Mouse (Mus musculus) olfactory bulb, adult 2 months (tissue): ENCODE results near the gene Clstn1. TPM values are rescaled to one million over a fixed set of nuclear protein-coding genes. Genes with fewer than 3 reads are reported as not detected.

Source experiments
- H3K27ac ChIP-seq: fragments of 200-500 bp; 2 replicates; pipeline ENCODE4 v1.5.1; 2012; ENCODE audit warnings: low read depth, low read length; ENCODE audit not compliant: insufficient read depth
- H3K4me1 ChIP-seq: fragments of 200-500 bp; 2 replicates; pipeline ENCODE4 v1.6.1; 2012; ENCODE audit warnings: low read length; ENCODE audit not compliant: control insufficient read depth, insufficient read depth
- H3K4me3 ChIP-seq: fragments of 200-500 bp; 2 replicates; pipeline ENCODE4 v1.5.1; 2012; ENCODE audit warnings: mild to moderate bottlenecking, low read depth, low read length, moderate library complexity; ENCODE audit not compliant: insufficient read depth
- CTCF ChIP-seq: fragments of 200-500 bp; IDR thresholded peaks from 2 replicates; pipeline ENCODE4 v1.5.1; 2012; ENCODE audit warnings: low read depth, mild to moderate bottlenecking, low read length, moderate library complexity; ENCODE audit not compliant: insufficient read depth
- POLR2A ChIP-seq: fragments of 200-500 bp; IDR thresholded peaks from 2 replicates; pipeline ENCODE4 v1.6.1; 2012; ENCODE audit warnings: mild to moderate bottlenecking, low read depth, low read length, moderate library complexity; ENCODE audit not compliant: insufficient read depth
- WGBS: fragments of 180-500 bp; shearing (Covaris S2); methylation state at CpG from one replicate; pipeline ENCODE4 v1.1.7; 2018; 5-methylcytosine and 5-hydroxymethylcytosine counted together
- polyA plus RNA-seq: library from polyadenylated mRNA; stranded (reverse); fragments of >200 nt; gene quantifications from 2 replicates; pipeline ENCODE4 v1.2.4, GENCODE M21; 2012; ENCODE audit warnings: low replicate concordance; ENCODE audit not compliant: missing spikeins, insufficient read depth, insufficient read length

The Clstn1 gene
- polyA plus RNA-seq, 1 experiment, result 68.1 TPM

- no peak overlapping the region for H3K27ac ChIP-seq
- WGBS, result 72% methylated on average over 8 of the region's 8 CpGs
- peaks cover 14% of the 10 kb centered on the region for H3K4me1 ChIP-seq
- H3K4me3 ChIP-seq, result no peak overlapping the region
- no peak for TF ChIP-seq POLR2A
- no peak for TF ChIP-seq CTCF
These were observed 105.1 kb downstream of the Clstn1 start for GRCm38 (mm10) chr4:149691368-149691767.

DNA sequence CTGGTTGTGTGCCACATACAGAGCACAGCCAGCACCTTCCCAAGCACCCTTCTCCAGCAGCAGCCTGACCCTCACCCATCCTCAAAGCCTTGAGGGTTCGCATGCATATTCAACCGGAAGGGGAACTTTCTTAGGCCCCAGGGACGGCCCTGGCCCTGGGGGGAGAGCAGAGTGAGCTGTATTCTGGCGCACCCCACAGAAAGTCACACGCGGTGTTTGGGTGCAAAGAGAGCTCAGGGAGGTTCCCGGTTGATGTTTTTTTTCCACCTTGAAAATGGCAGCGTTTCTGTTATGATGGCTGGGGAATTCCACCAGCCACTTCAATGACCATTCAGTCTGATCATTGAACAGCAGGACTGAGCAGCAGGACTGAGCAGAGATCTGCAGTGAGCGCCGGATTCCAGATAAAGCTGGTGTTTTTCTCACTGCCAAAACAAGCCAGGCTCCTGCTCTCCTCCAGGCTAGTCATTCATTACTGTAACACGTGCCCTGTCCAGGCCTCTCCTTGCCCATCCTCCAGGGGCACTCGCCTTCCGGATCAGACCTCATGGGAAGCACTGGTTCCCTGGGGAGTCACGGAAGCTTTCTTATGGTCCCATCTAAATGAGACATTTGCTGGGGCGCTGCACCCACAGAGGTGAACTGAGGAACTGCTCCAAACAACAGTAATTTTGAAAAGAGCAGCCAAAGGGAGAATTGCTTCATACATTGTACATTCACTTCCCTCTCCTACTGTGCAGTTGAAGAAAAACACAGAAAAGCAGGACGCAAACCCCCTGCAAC lies 110.1 kb downstream of the Clstn1 start:
- WGBS, result 35% methylated on average over 16 of the region's 16 CpGs
- Histone ChIP-seq H3K4me3 (no peak overlapping the region), H3K4me1 (peaks cover 17% of the 10 kb centered on the region), H3K27ac (no peak overlapping the region)
- no peak for TF ChIP-seq CTCF
- no peak for TF ChIP-seq POLR2A

GRCm38 (mm10) chr4:149697506-149698196 lies 111.4 kb downstream of the Clstn1 start:
- WGBS, result 46% methylated on average over 15 of the region's 15 CpGs
- peaks cover 18% of the 10 kb centered on the region for H3K4me1 ChIP-seq
- peak overlapping the region; percentile 48 for H3K4me3 ChIP-seq
- TF ChIP-seq POLR2A, result no peak
- no peak for TF ChIP-seq CTCF
- no peak overlapping the region for H3K27ac ChIP-seq

- peaks cover 21% of the 10 kb centered on the region for H3K4me1 ChIP-seq
- TF ChIP-seq POLR2A, result no peak
- TF ChIP-seq CTCF, result peak; percentile 59
- H3K27ac ChIP-seq, result no peak overlapping the region
- peak overlapping the region; percentile 48 for H3K4me3 ChIP-seq
- 5% methylated on average over 35 of the region's 35 CpGs for WGBS
These were observed 112.0 kb downstream of the Clstn1 start for GRCm38 (mm10) chr4:149698197-149698821.

Other genes starting within 250 kb of the Clstn1 start
- gene Ube4b, start 159.7 kb upstream of the Clstn1 start, polyA plus RNA-seq, result 129 TPM in 1 of 2 replicates, not detected in the other
- gene Rbp7, start 131.5 kb upstream of the Clstn1 start, polyA plus RNA-seq, result not detected in 2 replicates
- gene Tmem274, start 109.1 kb upstream of the Clstn1 start, polyA plus RNA-seq, result not detected in 2 replicates
- gene Nmnat1, start 101.3 kb upstream of the Clstn1 start, polyA plus RNA-seq, result not detected in 2 replicates
- gene Lzic, start 101.2 kb upstream of the Clstn1 start, polyA plus RNA-seq, result not detected in 2 replicates
- not detected in 2 replicates for gene Ctnnbip1, start 68.2 kb upstream of the Clstn1 start, polyA plus RNA-seq
- gene Pik3cd, start 116.1 kb downstream of the Clstn1 start, polyA plus RNA-seq, result not detected in 2 replicates
- not detected in 2 replicates for gene Tmem201, start 151.6 kb downstream of the Clstn1 start, polyA plus RNA-seq
- not detected in 2 replicates for gene Slc25a33, start 187.8 kb downstream of the Clstn1 start, polyA plus RNA-seq